Mouse (Mus musculus) E14TG2a.4 (cell line): Measurements from ENCODE around the gene Btrc.
"Not testable (repeated sequence)": the region's sequence is repeated elsewhere in the genome, so short reads cannot be mapped to it uniquely, and the experiment has no call there.

ENCODE experiments used
- H3K27me3 ChIP-seq: 2 replicates; pipeline ENCODE4 v1.6.1; 2014; ENCODE audit warnings: low read length, control low read depth; ENCODE audit not compliant: insufficient read depth
- H3K36me3 ChIP-seq: 2 replicates; pipeline ENCODE4 v1.6.1; 2014; ENCODE audit warnings: low read length, control low read depth; ENCODE audit not compliant: insufficient read depth
- H3K4me1 ChIP-seq: replicated peaks from 2 replicates; pipeline ENCODE4 v1.6.1; 2014; ENCODE audit warnings: low read depth, low read length, control low read depth
- H3K4me3 ChIP-seq: replicated peaks from 2 replicates; pipeline ENCODE4 v1.5.1; 2014; ENCODE audit warnings: mild to moderate bottlenecking, low read length
- H3K9me3 ChIP-seq: 2 replicates; pipeline ENCODE4 v1.6.1; 2014; ENCODE audit warnings: low read length, control low read depth
- CTCF ChIP-seq: conservative IDR thresholded peaks from 2 replicates; pipeline ENCODE4 v1.5.1; 2014; ENCODE audit warnings: low read length
- NANOG ChIP-seq: IDR thresholded peaks from 2 replicates; pipeline ENCODE4 v1.6.1; 2014; ENCODE audit warnings: borderline replicate concordance, low read length, mixed read lengths
- POU5F1 ChIP-seq: IDR thresholded peaks from 2 replicates; pipeline ENCODE4 v1.6.1; 2014; ENCODE audit warnings: low read length, borderline replicate concordance

The Btrc gene

DNA sequence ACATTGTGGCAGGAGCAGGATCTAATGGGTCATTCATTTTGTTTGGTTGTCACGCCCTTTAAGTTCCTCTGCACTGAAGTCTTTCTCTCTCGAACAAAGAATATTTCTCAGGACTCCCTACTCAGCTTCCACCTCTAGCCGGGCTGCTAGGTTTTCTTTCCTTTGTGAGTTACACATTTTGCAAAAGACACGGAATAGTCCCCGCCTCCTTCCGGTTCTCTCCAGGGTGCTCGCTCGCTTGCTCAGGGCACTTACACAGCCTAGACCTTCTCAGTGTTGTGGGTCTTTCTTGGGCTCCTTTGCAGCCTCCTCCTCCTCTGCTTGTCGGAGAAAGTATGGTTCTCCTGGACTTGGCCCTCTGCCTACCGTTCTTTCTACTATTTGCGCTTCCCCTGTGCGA, 13.1 kb upstream of the Btrc start:
- Histone ChIP-seq H3K9me3 (peaks cover 11% of the 10 kb centered on the region; the same call in 1 of the 2 replicates), H3K36me3 (no peaks in the 10 kb centered on the region), H3K4me3 (peak overlapping the region; percentile 35; the same call in 1 of the 2 replicates), H3K27me3 (0 out of 2 replicates have a peak, but pooled peaks cover 2% of the 10 kb centered on the region), H3K4me1 (peaks cover 24% of the 10 kb centered on the region)
- no peak for TF ChIP-seq CTCF
- no peak for TF ChIP-seq POU5F1
- TF ChIP-seq NANOG = no peak

DNA sequence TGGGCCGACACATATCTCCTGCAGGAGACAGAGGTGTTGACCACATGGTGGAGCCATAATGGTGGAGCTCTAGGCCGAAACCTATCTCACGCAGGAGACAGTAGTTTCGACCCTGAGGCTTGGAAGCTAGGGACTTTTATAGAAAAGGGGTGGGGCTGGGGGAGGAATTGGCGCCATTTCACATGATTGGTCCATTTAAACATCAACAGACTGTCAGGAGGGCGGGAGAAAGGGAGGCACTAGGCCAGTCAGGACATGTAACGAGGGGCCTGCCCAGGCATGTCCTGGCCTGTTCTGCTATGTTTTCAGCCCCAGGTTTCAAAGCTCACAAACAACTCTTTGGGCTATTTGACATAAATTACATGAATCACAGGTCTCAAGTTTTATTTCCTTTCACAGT, 10.8 kb upstream of the Btrc start:
- not testable (repeated sequence) for H3K27me3 ChIP-seq, H3K4me3 ChIP-seq, H3K36me3 ChIP-seq
- H3K4me1 ChIP-seq = peaks cover 43% of the 10 kb centered on the region
- H3K9me3 ChIP-seq = peaks cover 11% of the 10 kb centered on the region; the same call in 1 of the 2 replicates

DNA sequence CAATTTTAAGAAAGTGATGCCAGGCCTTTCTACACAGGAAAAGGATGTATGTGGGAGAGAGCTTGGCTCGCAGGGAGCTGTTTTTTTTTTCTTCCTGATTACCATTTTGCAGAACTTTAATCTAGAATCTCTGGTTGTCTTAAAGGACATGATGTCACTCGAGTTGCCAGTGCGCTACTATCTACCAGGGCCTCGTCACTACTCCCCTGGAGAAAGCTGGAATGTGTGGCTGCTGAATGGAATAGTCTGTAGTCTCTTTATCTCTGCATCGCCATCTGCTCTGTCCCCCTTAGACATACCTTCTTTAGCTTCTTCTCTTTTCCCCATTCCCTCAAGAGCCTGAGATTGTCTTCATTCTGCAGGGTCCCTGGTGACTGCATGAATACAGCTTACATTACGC, 7.9 kb upstream of the Btrc start:
- Histone ChIP-seq H3K9me3 (peaks cover 11% of the 10 kb centered on the region; the same call in 1 of the 2 replicates), H3K4me3 (no peak overlapping the region), H3K4me1 (peaks cover 51% of the 10 kb centered on the region), H3K27me3 (no peaks in the 10 kb centered on the region; the same call in 1 of the 2 replicates), H3K36me3 (no peaks in the 10 kb centered on the region)
- TF ChIP-seq POU5F1 (no peak), NANOG (no peak)

DNA sequence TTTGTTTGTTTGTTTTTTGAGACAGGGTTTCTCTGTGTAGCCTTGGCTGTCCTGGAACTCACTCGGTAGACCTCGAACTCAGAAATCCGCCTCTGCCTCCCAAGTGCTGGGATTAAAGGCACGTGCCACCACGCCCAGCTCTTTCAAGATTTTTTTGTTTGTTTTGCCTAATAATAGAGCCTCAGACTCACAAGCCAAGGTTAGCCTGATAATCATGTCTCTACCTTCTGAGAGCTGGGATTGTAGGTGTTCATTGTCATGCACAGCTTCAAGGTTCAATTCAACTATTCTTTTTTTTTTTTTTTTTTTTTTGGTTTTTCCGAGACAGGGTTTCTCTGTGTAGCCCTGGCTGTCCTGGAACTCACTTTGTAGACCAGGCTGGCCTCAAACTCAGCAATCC, 6.7 kb upstream of the Btrc start:
- not testable (repeated sequence) for H3K4me3 ChIP-seq, H3K27me3 ChIP-seq, H3K36me3 ChIP-seq
- peaks cover 11% of the 10 kb centered on the region; the same call in 1 of the 2 replicates for H3K9me3 ChIP-seq
- TF ChIP-seq POU5F1 = peak; percentile 75; the same call in 1 of the 2 replicates
- peak; percentile 27; the same call in 1 of the 2 replicates for TF ChIP-seq NANOG
- peaks cover 52% of the 10 kb centered on the region for H3K4me1 ChIP-seq

DNA sequence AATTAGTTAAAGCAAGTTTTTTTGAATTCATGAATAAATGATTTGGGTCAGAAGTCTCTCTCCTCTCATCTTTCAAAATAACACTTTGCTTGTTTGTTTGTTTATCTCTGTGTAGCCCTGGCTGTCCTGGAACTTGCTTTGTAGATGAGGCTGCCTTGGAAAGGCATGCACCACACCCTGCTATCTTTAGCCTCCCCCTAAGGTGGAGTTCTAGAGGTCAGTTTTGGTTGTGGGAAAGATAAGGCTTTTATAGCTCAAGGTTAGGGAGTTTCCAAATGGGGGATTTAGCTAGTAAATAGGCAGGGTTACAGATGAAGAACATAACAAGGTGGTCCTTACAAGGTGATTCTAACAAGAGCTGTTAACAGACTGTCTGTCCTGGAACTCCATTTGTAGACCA, 3.0 kb upstream of the Btrc start:
- Histone ChIP-seq H3K27me3 (no peaks in the 10 kb centered on the region; the same call in 1 of the 2 replicates), H3K36me3 (no peaks in the 10 kb centered on the region), H3K9me3 (no peaks in the 10 kb centered on the region), H3K4me3 (no peak overlapping the region), H3K4me1 (peaks cover 55% of the 10 kb centered on the region)
- TF ChIP-seq NANOG (no peak), CTCF (no peak), POU5F1 (no peak)

DNA sequence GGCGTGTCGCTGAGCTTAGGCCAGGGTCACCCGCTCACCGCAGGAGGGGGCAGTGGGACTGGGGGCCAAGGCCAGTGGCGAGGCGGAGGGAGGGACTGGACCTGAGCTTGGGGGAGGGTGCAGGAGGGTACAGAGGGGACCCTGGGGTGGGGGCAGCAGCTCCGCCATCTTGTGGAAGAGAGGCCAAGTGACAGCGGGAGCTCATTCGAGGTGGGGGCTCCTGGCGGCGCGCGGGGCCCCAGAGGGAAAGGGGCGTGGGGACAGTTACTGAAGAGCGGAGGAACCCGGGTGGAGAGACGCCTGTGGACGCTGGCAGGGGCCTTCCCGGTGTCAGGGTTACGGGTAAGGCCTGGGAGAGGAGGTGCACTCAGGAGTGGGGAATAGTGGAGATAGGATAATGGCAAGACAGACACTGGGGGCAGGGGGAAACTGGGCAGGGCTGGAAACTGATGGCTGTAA, 428 bp downstream of the Btrc start:
- H3K36me3 ChIP-seq = no peaks in the 10 kb centered on the region
- no peaks in the 10 kb centered on the region for H3K27me3 ChIP-seq
- H3K4me3 ChIP-seq = peak overlapping the region; percentile 94
- peaks cover 26% of the 10 kb centered on the region for H3K4me1 ChIP-seq
- H3K9me3 ChIP-seq = no peaks in the 10 kb centered on the region
- TF ChIP-seq POU5F1 (no peak), NANOG (no peak), CTCF (no peak)

DNA sequence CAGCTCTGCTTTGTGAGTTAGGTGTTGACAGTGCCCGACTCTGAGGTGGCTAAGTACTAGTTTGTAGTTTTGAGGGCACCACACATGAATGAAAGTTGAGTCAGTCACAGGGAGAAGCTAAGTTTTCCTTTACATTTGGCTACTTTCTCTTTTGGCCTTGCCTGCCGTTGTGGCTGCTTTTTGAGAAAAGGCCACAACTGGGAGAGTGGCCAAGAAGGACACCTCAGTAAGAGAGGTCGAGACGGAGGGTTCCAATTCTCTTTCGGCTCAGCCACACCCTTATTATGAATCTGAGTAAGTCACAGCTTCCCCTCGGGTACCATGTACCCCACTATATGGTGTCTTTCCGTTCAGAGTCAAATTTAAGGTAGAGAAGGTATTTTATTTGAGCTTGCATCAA, 3.1 kb downstream of the Btrc start:
- no peaks in the 10 kb centered on the region for H3K9me3 ChIP-seq
- H3K4me1 ChIP-seq = peaks cover 12% of the 10 kb centered on the region
- TF ChIP-seq POU5F1 = no peak
- TF ChIP-seq NANOG = no peak
- TF ChIP-seq CTCF = no peak
- H3K4me3 ChIP-seq = no peak overlapping the region
- H3K36me3 ChIP-seq = no peaks in the 10 kb centered on the region
- no peaks in the 10 kb centered on the region for H3K27me3 ChIP-seq

DNA sequence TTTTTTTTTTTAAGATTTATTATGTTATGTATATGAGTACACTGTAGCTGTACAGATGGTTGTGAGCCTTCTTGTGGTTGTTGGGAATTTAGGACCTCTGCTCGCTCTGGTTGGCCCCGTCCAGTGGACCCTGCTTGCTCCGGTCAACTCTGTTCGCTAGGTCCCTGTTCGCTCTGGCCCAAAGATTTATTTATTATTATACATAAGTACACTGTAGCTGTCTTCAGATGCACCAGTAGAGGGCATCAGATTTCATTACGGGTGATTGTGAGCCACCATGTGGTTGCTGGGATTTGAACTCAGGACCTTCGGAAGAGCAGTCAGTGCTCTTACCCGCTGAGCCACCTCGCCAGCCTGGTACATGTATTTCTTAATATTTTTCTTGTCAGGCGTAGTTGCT, 21.3 kb downstream of the Btrc start:
- not testable (repeated sequence) for H3K4me3 ChIP-seq, H3K9me3 ChIP-seq, H3K27me3 ChIP-seq, H3K4me1 ChIP-seq
- peaks cover 14% of the 10 kb centered on the region for H3K36me3 ChIP-seq

DNA sequence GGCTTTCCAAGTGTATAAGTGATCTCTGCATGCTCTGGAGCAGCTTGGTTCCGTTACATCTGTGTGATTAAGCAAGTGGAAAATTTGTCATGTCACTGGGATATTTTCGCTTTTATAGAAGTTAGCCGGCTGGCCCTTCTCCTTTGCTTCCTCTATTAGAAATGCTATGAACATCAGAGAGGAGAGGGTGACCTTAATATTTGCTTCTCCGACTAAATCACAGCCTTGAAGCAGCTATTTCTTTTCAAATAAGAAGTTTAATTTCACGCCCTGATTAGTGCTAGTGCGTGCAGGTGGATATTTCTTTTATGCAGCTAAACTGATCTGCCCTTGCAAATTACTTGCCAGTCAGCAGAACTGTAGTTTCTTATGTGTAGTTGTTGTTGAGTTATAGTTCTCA, 25.0 kb downstream of the Btrc start:
- Histone ChIP-seq H3K4me3 (no peak overlapping the region), H3K36me3 (peaks cover 14% of the 10 kb centered on the region), H3K4me1 (no peaks in the 10 kb centered on the region), H3K27me3 (no peaks in the 10 kb centered on the region), H3K9me3 (no peaks in the 10 kb centered on the region)
- TF ChIP-seq POU5F1 = no peak
- TF ChIP-seq NANOG = no peak
- no peak for TF ChIP-seq CTCF

DNA sequence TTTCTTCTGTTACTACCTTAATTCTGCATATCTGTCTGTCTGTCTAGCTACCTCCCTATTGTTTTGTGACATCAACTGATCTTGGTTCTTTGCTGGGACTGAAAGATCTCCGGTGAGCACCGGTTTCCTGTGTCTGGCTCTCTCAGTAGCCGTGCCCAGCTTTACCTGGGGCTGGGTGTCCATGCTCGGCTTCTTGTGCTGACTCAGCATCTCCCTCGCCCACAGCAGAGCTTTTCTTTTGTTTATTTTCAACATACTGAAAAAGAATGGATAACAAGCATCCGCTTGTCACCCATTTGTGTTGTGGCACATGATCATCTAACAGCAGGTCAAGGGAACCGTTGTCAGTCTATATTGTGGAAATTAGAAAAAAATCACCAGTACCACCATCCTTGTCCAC, 30.5 kb downstream of the Btrc start:
- no peak overlapping the region for H3K4me3 ChIP-seq
- H3K36me3 ChIP-seq = peaks cover 4% of the 10 kb centered on the region; the same call in 1 of the 2 replicates
- H3K27me3 ChIP-seq = no peaks in the 10 kb centered on the region
- H3K9me3 ChIP-seq = no peaks in the 10 kb centered on the region
- no peaks in the 10 kb centered on the region for H3K4me1 ChIP-seq
- TF ChIP-seq NANOG (no peak), POU5F1 (no peak), CTCF (no peak)
